Mouse (Mus musculus): ENCODE measurements at regions not wholly inside any gene's neighbourhood (a gene's known extent, or its start where the extent isn't known, plus 50 kb on each side); places are given as distances from the start of the nearest gene placed in this dataset.

DNA sequence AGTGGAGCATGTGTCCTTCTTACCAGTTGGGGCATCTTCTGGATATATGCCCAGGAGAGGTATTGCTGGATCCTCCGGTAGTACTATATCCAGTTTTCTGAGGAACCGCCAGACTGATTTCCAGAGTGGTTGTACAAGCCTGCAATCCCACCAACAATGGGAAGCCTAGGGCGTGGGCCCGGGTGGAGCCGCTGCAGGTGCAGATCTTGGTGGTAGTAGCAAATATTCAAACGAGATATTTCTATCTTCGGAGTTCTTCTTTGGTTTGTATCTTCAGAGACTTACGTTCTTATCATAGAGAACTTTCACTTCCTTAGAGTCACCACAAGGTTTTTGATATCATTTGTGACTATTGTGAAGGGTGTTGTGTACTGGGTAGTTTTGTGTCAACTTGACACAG is 60.2 kb upstream of the Btbd35f28 start:
- DNase-seq = peak; percentile 2
